Mouse (Mus musculus) cerebellum, postnatal 14 days (tissue): ENCODE measurements around the gene Tmem131.

ENCODE experiments used
- DNase-seq, 2 experiments: peaks; one replicate each; pipeline ENCODE4 v3.0.0; 2021; ENCODE audit warnings: mixed read lengths in 2 of 2

Tmem131 gene

DNA sequence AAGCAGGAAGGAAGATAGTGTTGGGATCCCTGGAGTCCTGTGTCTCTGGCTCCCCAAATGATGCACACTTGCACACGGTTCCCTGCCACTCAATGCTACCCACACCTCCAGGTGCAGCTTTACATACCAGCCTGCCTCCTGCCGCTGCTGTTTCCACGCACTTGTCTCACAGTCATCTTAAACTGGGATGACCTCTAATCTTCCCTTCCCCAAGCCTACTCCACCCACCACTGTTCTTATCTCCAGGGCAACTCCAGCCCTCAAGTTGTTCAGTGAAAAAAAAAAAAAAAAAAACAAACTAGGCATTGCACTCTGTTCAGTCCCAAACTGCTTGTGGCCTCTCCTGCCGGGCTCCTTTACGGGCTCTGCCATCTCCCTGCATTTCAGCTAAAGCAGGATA, at the start of gene Tmem131:
Gene Tmem131, minus strand, starts transcription at position 14 of the 400 bp plus-strand sequence.
- DNase-seq: no peak

DNA sequence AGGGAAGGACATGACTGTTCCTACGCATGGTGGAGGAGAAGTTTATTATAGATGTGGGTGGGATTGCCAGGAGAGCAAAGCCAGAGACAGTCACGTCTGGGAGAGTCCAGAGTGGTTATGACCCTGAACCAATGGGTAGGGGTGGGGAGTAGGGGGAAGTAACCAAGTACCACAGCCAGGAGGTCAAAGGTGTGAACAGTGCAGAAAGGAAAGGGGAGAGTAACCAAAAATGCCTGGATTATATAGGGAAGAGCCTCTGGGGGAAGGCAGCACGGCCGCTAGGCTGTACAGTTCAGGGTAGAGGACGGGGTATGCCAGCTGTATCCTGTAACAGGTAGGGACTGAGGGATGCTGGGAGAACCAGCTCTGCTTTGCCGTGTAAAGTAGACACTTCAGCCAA, 45.1 kb upstream of the Tmem131 start:
- DNase-seq: no peak

DNA sequence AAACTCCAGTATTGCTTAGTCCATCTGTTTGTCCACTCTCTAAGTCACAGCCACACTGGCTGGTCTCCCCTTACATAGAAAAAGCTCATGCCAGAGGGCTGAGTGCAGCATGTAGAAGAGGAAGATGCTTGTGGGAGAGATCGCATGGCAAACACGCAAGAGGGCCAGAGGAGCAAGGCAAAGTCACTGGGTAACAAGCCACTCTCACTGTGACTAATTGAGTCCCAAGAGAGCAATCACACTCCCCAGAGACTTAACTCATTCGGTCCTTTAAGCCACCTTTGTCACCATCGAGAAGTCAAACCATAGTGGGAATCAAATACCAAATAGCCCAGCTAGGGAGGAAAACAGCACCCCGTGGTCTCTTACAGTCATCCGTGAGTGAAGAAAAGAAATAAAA, 44.7 kb upstream of the Tmem131 start:
- DNase-seq: no peak

DNA sequence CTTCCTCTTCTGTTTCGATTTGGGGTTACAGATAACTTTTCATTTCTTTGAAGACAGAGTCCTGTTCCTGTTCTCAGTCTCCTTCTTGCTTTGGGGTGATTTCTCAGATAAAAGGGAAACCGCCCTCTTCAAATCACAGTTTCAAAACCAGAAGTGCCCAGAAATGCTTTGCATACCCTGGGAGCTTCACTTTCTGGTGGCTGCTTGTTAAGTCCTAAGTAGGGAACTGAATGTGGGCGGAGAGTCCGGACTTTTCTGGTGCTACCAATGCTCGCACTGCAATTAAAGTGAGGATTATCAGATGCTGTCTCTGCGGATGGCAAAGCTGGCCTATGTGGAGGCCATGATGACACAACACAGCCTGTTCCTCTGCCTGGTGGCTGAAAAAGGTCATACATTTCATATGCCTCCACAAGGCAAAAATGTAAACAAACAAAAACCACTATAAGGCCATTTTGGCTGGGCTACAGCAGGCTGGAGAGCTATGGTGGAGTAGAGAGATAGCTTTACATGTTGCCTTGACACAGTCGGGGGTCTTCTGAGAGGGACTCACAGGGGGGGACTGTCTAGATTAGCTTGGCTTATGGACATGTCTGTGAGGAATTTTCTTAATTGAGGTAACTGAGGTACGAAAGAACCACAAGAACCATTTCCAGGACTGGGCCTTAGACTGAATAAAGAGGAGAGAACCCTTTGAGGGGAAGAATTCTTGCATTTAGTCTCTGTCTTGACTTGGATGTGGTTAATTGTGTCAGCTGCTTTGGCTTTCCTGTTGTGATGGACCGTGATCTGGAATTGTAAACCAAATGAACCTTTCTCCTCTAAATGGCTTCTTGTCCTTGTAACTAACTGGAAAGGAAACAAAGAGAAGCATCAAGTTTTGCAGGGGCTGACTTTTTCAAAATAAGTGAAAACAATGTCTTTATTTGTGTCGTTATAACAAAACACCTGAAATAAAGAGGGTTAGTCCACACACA, 44.0 kb upstream of the Tmem131 start:
- no peak for DNase-seq

DNA sequence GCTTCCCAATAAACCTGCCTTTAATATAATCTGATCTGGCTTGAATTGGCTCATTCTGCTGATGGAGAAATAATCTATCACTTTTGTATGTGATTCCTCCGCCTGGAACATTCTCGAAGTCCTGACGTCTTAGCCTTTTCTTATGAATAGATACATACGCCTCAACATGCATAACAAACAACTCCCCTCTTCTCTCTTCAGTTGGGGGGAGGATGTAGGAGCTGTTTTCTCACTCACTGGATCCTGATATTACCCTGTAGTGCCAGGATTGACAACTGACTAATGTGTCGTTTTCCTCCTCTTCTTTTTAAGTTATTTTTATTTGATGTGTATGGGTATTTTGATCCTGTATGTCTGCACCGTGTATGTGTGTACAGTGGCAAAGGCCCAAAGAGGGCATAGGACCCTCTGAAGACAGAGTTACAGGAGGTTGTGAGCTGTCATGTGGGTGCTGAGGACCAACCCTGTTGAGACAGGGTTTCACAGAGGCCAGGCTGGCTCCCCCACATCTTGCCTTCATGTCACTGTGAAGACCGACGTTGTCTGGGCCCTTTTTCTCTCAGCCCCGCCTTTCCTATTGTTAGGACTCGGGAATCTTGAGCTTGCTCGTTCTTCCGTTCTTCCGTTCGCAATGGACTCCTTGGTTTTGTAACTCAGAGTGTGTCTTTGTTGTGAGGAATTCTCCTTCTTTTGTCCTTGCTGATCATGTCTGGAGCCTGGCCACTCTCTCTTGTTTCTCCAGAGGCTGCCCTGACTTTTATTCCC, 43.1 kb upstream of the Tmem131 start:
- no peak for DNase-seq

DNA sequence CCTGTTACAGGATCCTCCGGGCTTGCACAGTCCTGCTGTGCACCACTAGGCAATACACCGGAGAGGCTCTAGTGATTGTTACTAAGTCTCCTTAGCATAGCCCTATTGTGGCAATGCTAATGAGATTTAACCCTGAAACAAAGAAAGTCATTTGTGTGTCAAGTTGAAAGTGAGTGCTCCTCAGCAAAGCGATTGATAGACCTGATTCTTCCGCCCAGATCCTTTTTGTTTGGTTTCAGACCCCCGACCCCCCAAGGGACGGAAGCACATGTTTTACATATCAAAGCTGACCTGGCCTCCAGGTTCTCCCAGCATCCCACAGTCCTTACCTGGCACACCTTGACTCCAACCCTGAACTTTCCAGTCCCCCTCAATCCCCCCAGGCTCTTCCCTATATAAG, 42.4 kb upstream of the Tmem131 start:
- DNase-seq: no peak

DNA sequence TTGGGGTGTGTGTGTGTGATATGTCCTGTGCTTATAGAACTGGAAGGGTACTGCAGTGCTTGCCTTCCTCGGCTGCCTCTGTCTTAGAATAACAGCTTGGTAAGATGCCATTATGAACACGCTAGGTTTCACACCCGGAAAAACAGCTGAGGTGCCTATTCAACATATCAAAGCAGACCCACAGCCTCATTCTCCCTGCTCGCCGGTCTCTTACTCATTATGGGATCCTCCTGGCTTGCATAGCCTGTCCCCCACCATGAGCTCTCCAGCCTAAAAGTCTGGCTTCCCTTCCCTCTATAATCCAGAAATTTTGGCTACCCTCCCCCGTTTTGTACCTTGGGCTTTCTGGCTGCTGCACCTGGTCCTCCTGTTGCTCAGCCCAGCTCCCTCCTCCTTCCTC, 40.9 kb upstream of the Tmem131 start:
- no peak for DNase-seq

DNA sequence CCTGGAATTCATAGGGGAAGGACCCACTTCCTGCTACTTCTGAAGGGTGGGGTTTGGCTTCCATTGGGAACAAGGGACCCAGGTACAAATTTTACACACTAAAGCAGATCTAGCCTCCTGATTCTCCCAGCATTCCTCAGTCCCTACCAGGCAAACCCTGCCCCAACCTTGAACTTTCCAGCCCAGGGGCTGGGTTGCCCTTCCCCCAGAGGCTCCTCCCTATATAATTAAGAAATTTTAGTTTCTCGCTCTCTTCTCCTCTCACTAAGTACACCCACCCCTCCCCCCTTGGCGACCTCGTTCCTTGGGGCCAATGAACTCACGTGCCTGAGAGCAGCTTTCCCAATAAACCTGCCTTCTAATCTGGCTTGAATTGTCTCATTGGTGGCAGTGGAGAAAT, 40.3 kb upstream of the Tmem131 start:
- DNase-seq: no peak

- no peak for DNase-seq
Observed at GRCm38 (mm10) chr1:36982191-36982961, 38.9 kb upstream of the Tmem131 start.

DNA sequence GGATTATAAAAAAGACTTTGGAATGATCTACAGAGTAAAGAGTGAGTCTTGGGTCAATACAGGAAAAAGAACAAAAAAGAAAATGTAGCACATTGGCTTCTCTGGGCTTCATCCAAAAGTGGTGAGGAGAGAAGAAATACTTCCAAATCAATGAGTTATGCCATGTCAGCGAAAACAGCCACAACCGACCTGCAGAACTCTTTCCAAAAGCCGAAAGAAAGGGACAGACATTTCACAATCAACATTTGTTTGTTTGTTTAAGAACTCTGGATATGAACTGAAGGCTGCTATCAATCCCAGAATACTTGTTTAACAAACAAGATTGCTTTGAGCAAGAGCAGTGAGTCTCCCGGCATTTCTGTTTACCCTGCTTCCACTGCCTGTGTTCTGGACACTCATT, 33.3 kb upstream of the Tmem131 start:
- DNase-seq: no peak

DNA sequence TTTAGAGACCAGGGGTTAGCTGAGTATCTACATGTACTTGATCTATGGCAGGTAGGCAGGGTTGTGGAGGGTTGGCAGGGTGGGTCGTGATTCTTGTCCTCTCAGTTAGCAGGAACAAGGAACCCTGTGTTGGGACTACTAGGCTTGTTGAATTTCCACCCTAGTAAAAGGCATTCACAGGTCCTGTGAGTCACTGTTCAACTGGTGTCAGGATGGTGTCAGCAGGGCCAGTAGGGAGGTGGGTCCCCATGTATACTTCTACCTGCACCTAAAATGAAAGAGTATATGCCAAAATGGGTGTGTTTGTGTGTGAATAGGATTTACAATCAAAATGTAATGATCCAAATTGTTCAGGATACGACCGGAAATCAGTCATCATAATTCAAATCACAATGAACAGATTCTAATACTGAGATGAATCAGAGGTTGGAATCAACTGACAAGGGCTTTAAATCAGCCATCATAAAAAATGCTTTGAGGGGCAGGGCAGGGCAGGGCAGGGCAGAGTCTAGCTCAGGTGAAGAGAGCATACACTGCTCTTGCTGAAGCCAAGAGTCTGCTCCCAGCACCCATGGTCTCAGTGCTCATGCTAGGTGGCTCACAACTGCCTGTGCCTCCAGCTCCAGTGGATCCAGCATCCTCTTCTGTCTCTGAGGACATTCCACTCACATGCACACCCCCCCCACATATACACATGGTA, 27.6 kb upstream of the Tmem131 start:
- DNase-seq: no peak

DNA sequence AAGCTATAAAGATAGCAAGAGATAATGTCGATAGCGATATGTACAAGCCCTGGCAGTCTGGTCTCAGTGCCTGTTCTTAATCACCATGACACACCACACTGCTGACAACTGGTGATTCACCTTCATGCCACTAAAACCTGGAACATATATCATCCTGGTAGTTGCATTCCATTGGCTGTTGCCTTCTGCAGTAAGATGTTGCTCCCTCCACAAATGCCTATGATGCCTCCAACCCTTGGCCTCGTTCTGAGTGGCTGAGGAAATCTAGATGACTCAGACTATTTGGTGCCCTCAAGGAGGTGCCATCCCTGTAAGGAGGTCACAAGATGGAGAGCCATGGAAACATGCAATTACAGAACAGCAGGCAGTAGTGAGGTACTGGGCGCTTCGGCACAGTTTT, 22.4 kb upstream of the Tmem131 start:
- no peak for DNase-seq

GRCm38 (mm10) chr1:36962379-36963176, 19.1 kb upstream of the Tmem131 start:
- DNase-seq: no peak

GRCm38 (mm10) chr1:36960509-36961222, 17.2 kb upstream of the Tmem131 start:
- DNase-seq: no peak

GRCm38 (mm10) chr1:36949591-36950184, 6.2 kb upstream of the Tmem131 start:
- DNase-seq: peak; percentile 68 to 69

- no peak for DNase-seq
Observed at GRCm38 (mm10) chr1:36947448-36947847, 4.0 kb upstream of the Tmem131 start.

DNA sequence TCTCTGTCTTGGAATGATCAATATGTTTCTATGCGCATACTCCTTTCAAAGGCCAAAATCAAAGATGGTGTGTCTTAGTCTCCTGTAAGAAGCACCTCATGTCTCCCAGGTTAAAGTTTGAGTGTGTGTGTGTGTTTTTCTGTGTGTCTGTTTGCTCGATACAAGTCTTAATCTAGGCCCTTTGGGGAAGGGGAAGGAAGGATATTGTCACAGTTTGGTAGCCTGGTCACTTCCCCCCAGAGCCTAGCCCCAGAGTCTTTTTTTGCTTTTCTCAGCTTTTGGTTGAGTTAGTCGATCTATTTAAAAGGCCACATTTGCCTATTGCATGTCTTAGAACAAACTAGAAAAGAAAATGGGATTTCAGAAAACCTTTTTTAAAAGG, 3.1 kb downstream of the Tmem131 start:
- DNase-seq: no peak

GRCm38 (mm10) chr1:36939506-36940380, 3.7 kb downstream of the Tmem131 start:
- peak; percentile 94 for DNase-seq

GRCm38 (mm10) chr1:36938801-36939286, 4.6 kb downstream of the Tmem131 start:
- peak; percentile 50 to 59 for DNase-seq
